Mouse (Mus musculus) bone marrow, adult 2 months (tissue): ENCODE measurements around the gene Mast4.

ENCODE experiments used
- CTCF ChIP-seq: fragments of 200-500 bp; IDR thresholded peaks from 2 replicates; pipeline ENCODE4 v1.5.1; 2011; ENCODE audit warnings: low read length, control low read depth; ENCODE audit not compliant: control insufficient read depth, insufficient read depth
- POLR2A ChIP-seq: fragments of 200-500 bp; IDR thresholded peaks from 2 replicates; pipeline ENCODE4 v1.6.1; 2011; ENCODE audit warnings: low read depth, mild to moderate bottlenecking, control low read depth, low read length, borderline replicate concordance; ENCODE audit not compliant: control insufficient read depth

- no peak for TF ChIP-seq CTCF
- TF ChIP-seq POLR2A: no peak
These were observed 649.4 kb downstream of the Mast4 start for GRCm38 (mm10) chr13:102684890-102685289.
